Mouse (Mus musculus) intestine, embryonic 15.5 days (tissue): ENCODE data around the gene Dmap1. TPM values are rescaled to one million over a fixed set of nuclear protein-coding genes. Genes with fewer than 3 reads are reported as not detected.

Experiments used
- ATAC-seq: fragments of 200-750 bp; cut with Nextera tagmentation; 2 replicates; pipeline ENCODE4 v1.8.0; 2017; ENCODE audit warnings: moderate TSS enrichment, moderate library complexity
- H3K27ac ChIP-seq: fragments of 300-500 bp; sonication (generic); 2 replicates; pipeline ENCODE4 v1.5.1; 2015; ENCODE audit warnings: mild to moderate bottlenecking, inconsistent platforms
- H3K27me3 ChIP-seq: fragments of 300-500 bp; sonication (generic); replicated peaks from 2 replicates; pipeline ENCODE4 v1.6.1; 2015; ENCODE audit warnings: inconsistent platforms
- H3K36me3 ChIP-seq: fragments of 300-500 bp; sonication (generic); 2 replicates; pipeline ENCODE4 v1.6.1; 2015; ENCODE audit warnings: inconsistent platforms
- H3K4me1 ChIP-seq: fragments of 300-500 bp; sonication (generic); replicated peaks from 2 replicates; pipeline ENCODE4 v1.6.1; 2015; ENCODE audit warnings: inconsistent platforms
- H3K4me2 ChIP-seq: fragments of 300-500 bp; sonication (generic); replicated peaks from 2 replicates; pipeline ENCODE4 v1.6.1; 2015; ENCODE audit warnings: mild to moderate bottlenecking, inconsistent platforms
- H3K4me3 ChIP-seq: fragments of 300-500 bp; sonication (generic); replicated peaks from 2 replicates; pipeline ENCODE4 v1.5.1; 2015; ENCODE audit warnings: inconsistent platforms
- H3K9ac ChIP-seq: fragments of 300-500 bp; sonication (generic); 2 replicates; pipeline ENCODE4 v1.6.1; 2015; ENCODE audit warnings: inconsistent platforms
- H3K9me3 ChIP-seq: fragments of 300-500 bp; sonication (generic); 2 replicates; pipeline ENCODE4 v1.6.1; 2016; ENCODE audit warnings: inconsistent platforms
- WGBS: fragments of 180-500 bp; shearing (Covaris S2); methylation state at CpG from one replicate; pipeline ENCODE4 v1.1.7; 2015; 5-methylcytosine and 5-hydroxymethylcytosine counted together
- polyA plus RNA-seq: library from polyadenylated mRNA; unstranded; fragments of >200 nt; fragmentation: Nextera tagmentation; extraction: Ambion mirVana; gene quantifications from 2 replicates; pipeline ENCODE4 v1.2.1, GENCODE M21; 2015

The Dmap1 gene
- polyA plus RNA-seq, 1 experiment from 2014 or later: 44.8 TPM

- Histone ChIP-seq H3K4me2 (no peak overlapping the region), H3K4me3 (no peak overlapping the region), H3K9me3 (no peaks in the 10 kb centered on the region), H3K27ac (no peak overlapping the region), H3K36me3 (peaks cover 28% of the 10 kb centered on the region), H3K9ac (no peak overlapping the region), H3K27me3 (no peaks in the 10 kb centered on the region), H3K4me1 (no peaks in the 10 kb centered on the region)
- 70% methylated on average over 9 of the region's 9 CpGs for WGBS
- ATAC-seq: no peak
These were observed 10.0 kb downstream of the Dmap1 start for GRCm38 (mm10) chr4:117672042-117672441.

GRCm38 (mm10) chr4:117669874-117670273 is 12.2 kb downstream of the Dmap1 start:
- Histone ChIP-seq H3K9ac (no peak overlapping the region), H3K27me3 (no peaks in the 10 kb centered on the region), H3K36me3 (peaks cover 15% of the 10 kb centered on the region), H3K4me2 (no peak overlapping the region), H3K9me3 (no peaks in the 10 kb centered on the region), H3K4me3 (no peak overlapping the region), H3K4me1 (no peaks in the 10 kb centered on the region), H3K27ac (no peak overlapping the region)
- ATAC-seq: no peak
- WGBS: 79% methylated on average over 7 of the region's 7 CpGs

GRCm38 (mm10) chr4:117666054-117666453 is 16.0 kb downstream of the Dmap1 start:
- Histone ChIP-seq H3K4me1 (no peaks in the 10 kb centered on the region), H3K27me3 (no peaks in the 10 kb centered on the region), H3K4me2 (no peak overlapping the region), H3K9ac (no peak overlapping the region), H3K27ac (no peak overlapping the region), H3K36me3 (no peaks in the 10 kb centered on the region), H3K4me3 (no peak overlapping the region), H3K9me3 (no peaks in the 10 kb centered on the region)
- WGBS: 76% methylated on average over 8 of the region's 8 CpGs
- no peak for ATAC-seq

GRCm38 (mm10) chr4:117665531-117665930 is 16.5 kb downstream of the Dmap1 start:
- WGBS: 87% methylated on average over 7 of the region's 7 CpGs
- no peak overlapping the region for H3K27ac ChIP-seq
- H3K27me3 ChIP-seq: no peaks in the 10 kb centered on the region
- no peaks in the 10 kb centered on the region for H3K4me1 ChIP-seq
- H3K4me3 ChIP-seq: no peak overlapping the region
- no peak overlapping the region for H3K9ac ChIP-seq
- no peak overlapping the region for H3K4me2 ChIP-seq
- H3K9me3 ChIP-seq: no peaks in the 10 kb centered on the region
- no peak for ATAC-seq
- no peaks in the 10 kb centered on the region for H3K36me3 ChIP-seq

GRCm38 (mm10) chr4:117664411-117665137 is 17.5 kb downstream of the Dmap1 start:
- Histone ChIP-seq H3K4me3 (no peak overlapping the region), H3K9me3 (no peaks in the 10 kb centered on the region), H3K4me1 (no peaks in the 10 kb centered on the region), H3K36me3 (no peaks in the 10 kb centered on the region; the same call in 1 of the 2 replicates), H3K9ac (no peak overlapping the region), H3K27me3 (no peaks in the 10 kb centered on the region), H3K4me2 (no peak overlapping the region), H3K27ac (no peak overlapping the region)
- ATAC-seq: no peak
- 84% methylated on average over 10 of the region's 10 CpGs for WGBS

- no peak overlapping the region for H3K27ac ChIP-seq
- no peaks in the 10 kb centered on the region for H3K27me3 ChIP-seq
- 81% methylated on average over 5 of the region's 5 CpGs for WGBS
- no peak for ATAC-seq
- no peaks in the 10 kb centered on the region for H3K9me3 ChIP-seq
- no peak overlapping the region for H3K4me2 ChIP-seq
- no peaks in the 10 kb centered on the region; the same call in 1 of the 2 replicates for H3K36me3 ChIP-seq
- no peak overlapping the region for H3K9ac ChIP-seq
- H3K4me3 ChIP-seq: no peak overlapping the region
- H3K4me1 ChIP-seq: peaks cover 13% of the 10 kb centered on the region; the same call in 1 of the 2 replicates
These were observed 22.1 kb downstream of the Dmap1 start for GRCm38 (mm10) chr4:117660001-117660400.

- Histone ChIP-seq H3K9me3 (no peaks in the 10 kb centered on the region), H3K27ac (0 out of 2 replicates have a peak overlapping the region, but pooled peaks have one; percentile 34), H3K4me2 (no peak overlapping the region), H3K4me3 (no peak overlapping the region), H3K4me1 (peaks cover 13% of the 10 kb centered on the region; the same call in 1 of the 2 replicates), H3K9ac (no peak overlapping the region), H3K36me3 (no peaks in the 10 kb centered on the region; the same call in 1 of the 2 replicates), H3K27me3 (no peaks in the 10 kb centered on the region)
- WGBS: 25% methylated on average over 14 of the region's 14 CpGs
- peak; percentile 88 for ATAC-seq
These were observed 23.3 kb downstream of the Dmap1 start for GRCm38 (mm10) chr4:117658582-117659444.

- H3K27ac ChIP-seq: no peak overlapping the region
- H3K27me3 ChIP-seq: no peaks in the 10 kb centered on the region
- no peaks in the 10 kb centered on the region for H3K9me3 ChIP-seq
- no peak for ATAC-seq
- 72% methylated on average over 4 of the region's 4 CpGs for WGBS
- H3K4me1 ChIP-seq: peaks cover 13% of the 10 kb centered on the region; the same call in 1 of the 2 replicates
- H3K4me3 ChIP-seq: no peak overlapping the region
- no peak overlapping the region for H3K4me2 ChIP-seq
- H3K36me3 ChIP-seq: peaks cover 2% of the 10 kb centered on the region; the same call in 1 of the 2 replicates
- no peak overlapping the region for H3K9ac ChIP-seq
These were observed 24.4 kb downstream of the Dmap1 start for GRCm38 (mm10) chr4:117657646-117658045.

- Histone ChIP-seq H3K9ac (no peak overlapping the region), H3K4me1 (peaks cover 13% of the 10 kb centered on the region; the same call in 1 of the 2 replicates), H3K36me3 (peaks cover 2% of the 10 kb centered on the region; the same call in 1 of the 2 replicates), H3K27ac (no peak overlapping the region), H3K27me3 (no peaks in the 10 kb centered on the region), H3K4me3 (no peak overlapping the region), H3K4me2 (no peak overlapping the region), H3K9me3 (no peaks in the 10 kb centered on the region)
- 49% methylated on average over 6 of the region's 6 CpGs for WGBS
- no peak for ATAC-seq
These were observed 25.1 kb downstream of the Dmap1 start for GRCm38 (mm10) chr4:117656961-117657360.

- Histone ChIP-seq H3K9me3 (no peaks in the 10 kb centered on the region), H3K27ac (no peak overlapping the region), H3K4me1 (peaks cover 13% of the 10 kb centered on the region; the same call in 1 of the 2 replicates), H3K4me2 (no peak overlapping the region), H3K4me3 (no peak overlapping the region), H3K36me3 (peaks cover 2% of the 10 kb centered on the region; the same call in 1 of the 2 replicates), H3K9ac (no peak overlapping the region), H3K27me3 (no peaks in the 10 kb centered on the region)
- no peak for ATAC-seq
- WGBS: 60% methylated on average over 5 of the region's 5 CpGs
These were observed 26.6 kb downstream of the Dmap1 start for GRCm38 (mm10) chr4:117655500-117655863.

- Histone ChIP-seq H3K4me1 (peaks cover 13% of the 10 kb centered on the region; the same call in 1 of the 2 replicates), H3K4me3 (no peak overlapping the region), H3K27ac (no peak overlapping the region), H3K27me3 (no peaks in the 10 kb centered on the region), H3K9ac (no peak overlapping the region), H3K36me3 (peaks cover 2% of the 10 kb centered on the region; the same call in 1 of the 2 replicates), H3K9me3 (no peaks in the 10 kb centered on the region), H3K4me2 (no peak overlapping the region)
- 65% methylated on average over 9 of the region's 9 CpGs for WGBS
- no peak for ATAC-seq
These were observed 27.2 kb downstream of the Dmap1 start for GRCm38 (mm10) chr4:117654703-117655499.
